Mouse (Mus musculus): ENCODE data around the gene Rps6kb2.

DNA sequence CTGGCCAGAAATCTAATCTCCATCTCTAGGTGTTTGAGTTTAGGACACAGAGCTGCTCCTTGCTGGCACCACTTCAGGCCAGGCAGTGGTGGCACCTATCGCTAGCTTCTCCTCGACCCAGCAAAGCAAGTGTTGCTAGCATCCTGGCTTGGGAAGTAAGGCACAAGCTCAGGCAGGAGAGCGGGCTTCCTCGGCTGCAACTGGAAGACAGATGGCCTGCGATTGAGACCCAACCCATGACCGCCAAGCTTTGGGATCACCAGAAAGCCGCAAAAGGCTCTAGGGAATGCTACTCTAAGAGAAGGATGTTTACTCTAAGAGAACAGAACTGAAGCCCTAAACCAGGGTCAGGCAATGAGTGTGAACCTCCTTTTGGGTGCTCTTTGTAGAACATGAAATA, 33.7 kb downstream of the Rps6kb2 start:
- TF ChIP-seq CTCF (IDR thresholded peaks at IDR 0.05; ENCODE audit: low read depth, low read length): no peak
- no peak for TF ChIP-seq TAL1 (conservative IDR thresholded peaks at IDR 0.05; ENCODE audit: low read depth, low read length)
- TF ChIP-seq POLR2AphosphoS5 (IDR thresholded peaks at IDR 0.05; ENCODE audit: insufficient replicate concordance, low read depth, low read length): no peak
